Mouse (Mus musculus) olfactory bulb, adult 2 months (tissue): ENCODE measurements around the gene Tomm40. TPM values are rescaled to one million over a fixed set of nuclear protein-coding genes. Genes with fewer than 3 reads are reported as not detected.
A peak's percentile ranks its signal among the peaks of the same experiment; 100 is the strongest.

ENCODE experiments used
- H3K27ac ChIP-seq: fragments of 200-500 bp; 2 replicates; pipeline ENCODE4 v1.5.1; 2012; ENCODE audit warnings: low read depth, low read length; ENCODE audit not compliant: insufficient read depth
- H3K4me1 ChIP-seq: fragments of 200-500 bp; 2 replicates; pipeline ENCODE4 v1.6.1; 2012; ENCODE audit warnings: low read length; ENCODE audit not compliant: control insufficient read depth, insufficient read depth
- H3K4me3 ChIP-seq: fragments of 200-500 bp; 2 replicates; pipeline ENCODE4 v1.5.1; 2012; ENCODE audit warnings: mild to moderate bottlenecking, low read depth, low read length, moderate library complexity; ENCODE audit not compliant: insufficient read depth
- CTCF ChIP-seq: fragments of 200-500 bp; IDR thresholded peaks from 2 replicates; pipeline ENCODE4 v1.5.1; 2012; ENCODE audit warnings: low read depth, mild to moderate bottlenecking, low read length, moderate library complexity; ENCODE audit not compliant: insufficient read depth
- POLR2A ChIP-seq: fragments of 200-500 bp; IDR thresholded peaks from 2 replicates; pipeline ENCODE4 v1.6.1; 2012; ENCODE audit warnings: mild to moderate bottlenecking, low read depth, low read length, moderate library complexity; ENCODE audit not compliant: insufficient read depth
- WGBS: fragments of 180-500 bp; shearing (Covaris S2); methylation state at CpG from one replicate; pipeline ENCODE4 v1.1.7; 2018; 5-methylcytosine and 5-hydroxymethylcytosine counted together
- polyA plus RNA-seq: library from polyadenylated mRNA; stranded (reverse); fragments of >200 nt; gene quantifications from 2 replicates; pipeline ENCODE4 v1.2.4, GENCODE M21; 2012; ENCODE audit warnings: low replicate concordance; ENCODE audit not compliant: missing spikeins, insufficient read depth, insufficient read length

Gene Tomm40
- polyA plus RNA-seq, 1 experiment = not detected

DNA sequence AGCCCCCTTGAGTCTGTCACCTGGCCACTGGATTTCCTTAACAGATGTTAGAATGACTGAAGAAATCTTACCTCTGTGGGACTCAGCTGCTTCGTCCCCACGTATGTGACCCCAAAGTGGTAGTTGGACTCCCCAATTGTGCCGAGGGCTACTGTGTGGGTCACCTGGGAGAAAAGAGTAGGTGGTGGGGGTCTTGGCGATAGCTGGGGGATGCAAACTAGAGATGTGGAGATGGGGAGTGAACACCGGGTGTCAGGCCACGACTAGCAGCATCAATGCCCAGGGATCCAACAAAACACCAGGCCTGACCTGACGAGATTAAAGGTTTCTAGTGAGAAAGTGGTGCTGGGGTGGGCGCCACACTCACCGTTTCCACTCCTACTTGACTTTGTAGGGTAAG, 1.6 kb downstream of the Tomm40 start:
- 87% methylated on average over 9 of the region's 9 CpGs for WGBS
- no peak for TF ChIP-seq POLR2A
- no peak for TF ChIP-seq CTCF
- Histone ChIP-seq H3K27ac (no peak overlapping the region), H3K4me3 (no peak overlapping the region), H3K4me1 (peaks cover 11% of the 10 kb centered on the region)

GRCm38 (mm10) chr7:19713196-19713595, 2.0 kb downstream of the Tomm40 start:
- peaks cover 11% of the 10 kb centered on the region for H3K4me1 ChIP-seq
- H3K4me3 ChIP-seq = no peak overlapping the region
- no peak for TF ChIP-seq POLR2A
- no peak for TF ChIP-seq CTCF
- no peak overlapping the region for H3K27ac ChIP-seq
- 42% methylated on average over 4 of the region's 4 CpGs for WGBS

GRCm38 (mm10) chr7:19712414-19712813, 2.8 kb downstream of the Tomm40 start:
- 45% methylated on average over 4 of the region's 4 CpGs for WGBS
- H3K4me1 ChIP-seq = peaks cover 11% of the 10 kb centered on the region
- TF ChIP-seq POLR2A (no peak), CTCF (no peak)

DNA sequence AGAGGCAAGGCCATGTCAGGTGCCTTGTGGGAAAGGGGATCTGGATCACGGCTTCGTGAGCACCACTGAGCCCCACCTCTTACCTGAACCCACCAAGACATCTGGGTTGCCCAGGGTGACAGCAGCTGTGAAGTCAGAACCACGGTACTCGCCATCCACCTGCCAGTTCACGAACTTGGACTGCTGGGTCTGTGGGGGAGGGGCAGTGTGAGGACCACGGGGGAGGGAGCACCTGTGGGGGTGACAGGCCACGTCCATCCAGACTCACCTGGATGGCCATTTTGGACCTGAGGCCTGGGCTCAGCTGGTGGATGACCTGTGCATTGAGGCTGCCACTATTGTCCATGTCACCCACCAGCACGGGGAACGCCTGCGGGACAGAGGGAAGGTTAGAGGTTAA, 4.6 kb downstream of the Tomm40 start:
- WGBS = 88% methylated on average over 10 of the region's 10 CpGs
- Histone ChIP-seq H3K27ac (no peak overlapping the region), H3K4me1 (peaks cover 7% of the 10 kb centered on the region), H3K4me3 (no peak overlapping the region)
- no peak for TF ChIP-seq CTCF
- TF ChIP-seq POLR2A = no peak

More at GRCm38 (mm10) chr7:19712414-19712813, 2.8 kb downstream of the Tomm40 start:
- Histone ChIP-seq H3K27ac (no peak overlapping the region), H3K4me3 (no peak overlapping the region)

DNA sequence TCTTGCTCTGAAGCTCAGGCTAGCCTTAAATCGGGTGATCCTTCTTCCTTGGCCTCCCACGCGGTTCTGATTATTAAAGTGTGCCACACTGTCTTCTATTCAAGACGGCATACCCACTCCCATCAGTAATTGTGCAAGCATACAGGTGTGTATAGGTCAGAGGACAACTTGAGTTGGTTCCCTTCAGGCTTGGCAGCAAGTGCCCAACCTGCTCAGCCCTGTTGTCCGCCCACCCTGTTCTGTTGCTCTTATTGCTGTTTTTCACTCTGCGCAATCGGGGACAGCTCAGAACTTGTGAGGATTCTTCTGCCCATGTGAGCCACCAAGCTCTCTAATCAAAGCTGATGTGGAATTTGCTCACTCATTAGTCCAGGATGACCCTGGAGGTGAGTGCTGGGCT, 10.0 kb downstream of the Tomm40 start:
- H3K27ac ChIP-seq = no peak overlapping the region
- H3K4me3 ChIP-seq = no peak overlapping the region
- peaks cover 3% of the 10 kb centered on the region; the same call in 1 of the 2 replicates for H3K4me1 ChIP-seq
- 93% methylated on average over 7 of the region's 7 CpGs for WGBS
- no peak for TF ChIP-seq CTCF
- TF ChIP-seq POLR2A = no peak

GRCm38 (mm10) chr7:19704475-19704874, 10.8 kb downstream of the Tomm40 start:
- no peak overlapping the region for H3K4me3 ChIP-seq
- WGBS = 90% methylated on average over 4 of the region's 4 CpGs
- H3K4me1 ChIP-seq = peaks cover 4% of the 10 kb centered on the region
- TF ChIP-seq POLR2A (no peak), CTCF (no peak)
- H3K27ac ChIP-seq = no peak overlapping the region

- 94% methylated on average over 16 of the region's 16 CpGs for whole genome bisulfite sequencing
Measured at GRCm38 (mm10) chr7:19702859-19703555, 12.2 kb downstream of the Tomm40 start.

GRCm38 (mm10) chr7:19701069-19701761, 14.0 kb downstream of the Tomm40 start:
- TF ChIP-seq POLR2A (no peak), CTCF (peak; percentile 58; the same call in 1 of the 2 replicates)
- peak overlapping the region; percentile 38; the same call in 1 of the 2 replicates for H3K27ac ChIP-seq
- WGBS = 36% methylated on average over 22 of the region's 22 CpGs

More at GRCm38 (mm10) chr7:19702859-19703555, 12.2 kb downstream of the Tomm40 start:
- H3K4me3 ChIP-seq = no peak overlapping the region
- H3K27ac ChIP-seq = no peak overlapping the region
- no peak for TF ChIP-seq CTCF
- H3K4me1 ChIP-seq = peaks cover 16% of the 10 kb centered on the region

GRCm38 (mm10) chr7:19700299-19701068, 14.8 kb downstream of the Tomm40 start:
- WGBS = 62% methylated on average over 12 of the region's 12 CpGs
- peak overlapping the region; percentile 11; the same call in 1 of the 2 replicates for H3K27ac ChIP-seq

More at GRCm38 (mm10) chr7:19701069-19701761, 14.0 kb downstream of the Tomm40 start:
- Histone ChIP-seq H3K4me1 (peaks cover 17% of the 10 kb centered on the region), H3K4me3 (no peak overlapping the region)

More at GRCm38 (mm10) chr7:19700299-19701068, 14.8 kb downstream of the Tomm40 start:
- TF ChIP-seq POLR2A (no peak), CTCF (no peak)
- Histone ChIP-seq H3K4me1 (peaks cover 17% of the 10 kb centered on the region), H3K4me3 (no peak overlapping the region)
